Mouse (Mus musculus): ENCODE results near the gene Prcc.
"Not testable (repeated sequence)": the region's sequence is repeated elsewhere in the genome, so short reads cannot be mapped to it uniquely, and the experiment has no call there.

Gene Prcc

DNA sequence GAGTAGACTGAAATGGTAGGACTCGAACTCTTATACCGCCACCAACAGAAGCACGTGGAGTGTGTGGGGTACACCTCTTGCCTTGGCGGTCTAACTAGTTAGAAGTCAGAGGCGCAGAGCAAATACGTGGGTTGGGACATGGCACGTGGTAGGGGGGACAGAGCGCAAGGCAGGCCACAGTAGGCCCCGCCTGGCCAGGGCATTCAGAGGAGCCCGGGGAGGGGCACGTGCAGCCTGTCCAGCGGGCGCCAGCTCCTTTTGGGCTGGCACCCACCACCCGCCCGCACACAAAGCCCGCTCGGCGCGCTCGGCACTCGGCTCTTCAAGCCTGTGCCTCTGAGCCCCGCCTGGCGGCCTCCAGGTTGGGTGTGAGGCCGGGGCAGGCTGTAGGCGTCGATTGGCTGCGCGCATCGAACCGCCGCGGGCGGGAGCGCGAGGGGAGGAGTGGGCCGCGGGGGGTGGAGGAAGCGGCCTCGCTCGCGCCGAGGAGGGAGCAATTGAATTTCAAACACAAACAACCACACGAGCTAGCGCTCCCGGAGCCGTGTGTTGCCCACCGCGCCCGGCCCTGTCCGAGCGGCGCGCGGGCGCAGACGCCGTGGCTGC is 20.6 kb upstream of the Prcc start, which contains the start of gene Hdgf:
Gene Hdgf, plus strand, starts transcription at position 442 of the 606 bp plus-strand sequence.
- peak; percentile 96 for DNase-seq

DNA sequence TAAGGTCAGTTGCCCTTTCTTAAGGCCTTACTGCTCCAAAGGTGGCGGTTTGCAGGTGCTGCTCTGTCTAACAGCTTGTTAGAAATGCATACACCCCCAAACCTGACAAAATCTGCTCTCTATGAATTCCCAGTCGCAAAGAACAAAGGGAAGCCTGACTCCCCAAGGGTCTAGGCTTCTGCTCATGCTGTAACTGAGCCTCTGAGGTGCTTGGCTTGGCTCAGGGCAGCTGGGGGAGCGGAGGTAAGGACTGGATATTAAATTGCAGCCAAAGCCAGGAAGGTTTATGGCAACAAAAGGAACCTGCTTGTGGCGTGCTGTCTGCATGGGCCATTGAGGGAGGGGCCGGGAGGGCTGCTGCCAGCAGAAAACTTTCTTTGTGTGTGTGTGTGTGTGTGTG is 18.4 kb upstream of the Prcc start:
- DNase-seq = no peak

DNA sequence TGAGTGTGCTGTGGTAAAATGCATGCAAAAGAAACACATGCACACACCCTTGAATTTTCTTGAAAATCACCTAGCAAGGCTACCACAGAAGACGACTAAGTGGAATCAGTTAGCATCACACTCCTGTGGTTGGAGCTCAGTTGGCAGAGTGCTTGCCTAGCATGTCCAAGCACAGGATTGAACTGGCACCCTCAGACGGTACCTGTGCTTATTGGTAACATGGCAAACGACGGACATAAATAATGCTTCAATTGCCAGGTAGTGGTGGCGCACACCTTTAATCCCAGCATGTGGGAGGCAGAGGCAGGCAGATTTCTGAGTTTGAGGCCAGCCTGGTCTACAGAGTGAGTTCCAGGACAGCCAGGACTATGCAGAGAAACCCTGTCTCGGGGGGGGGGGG is 16.6 kb upstream of the Prcc start:
- DNase-seq = not testable (repeated sequence)

DNA sequence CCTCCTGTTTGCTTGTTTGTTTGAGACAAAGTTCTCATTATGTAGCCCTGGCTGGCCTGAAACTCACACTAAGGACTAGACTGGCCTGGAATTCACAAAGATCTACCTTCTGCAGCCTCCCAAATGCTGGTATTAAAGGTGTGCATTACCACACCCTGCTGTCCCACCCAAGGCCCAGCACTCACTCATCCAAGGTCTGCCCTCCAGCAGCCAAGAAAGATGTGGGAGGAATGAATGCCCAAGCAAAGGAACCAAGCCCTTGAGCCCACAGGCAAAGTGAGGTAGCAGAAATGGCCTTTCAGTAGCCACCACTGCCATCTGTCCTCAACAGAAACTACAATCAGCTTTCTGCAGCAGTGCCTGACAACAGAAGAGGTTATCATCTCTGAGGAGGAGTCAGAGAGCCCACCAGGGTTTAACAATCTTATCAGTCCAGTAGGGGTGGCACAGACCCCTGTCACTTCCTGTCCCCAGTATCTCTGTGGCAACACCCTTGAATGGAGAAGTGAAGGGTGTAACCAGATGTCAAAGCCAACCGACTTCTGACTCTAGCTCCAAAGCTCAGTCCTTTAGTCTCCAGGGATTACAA is 15.7 kb upstream of the Prcc start:
- no peak for DNase-seq

DNA sequence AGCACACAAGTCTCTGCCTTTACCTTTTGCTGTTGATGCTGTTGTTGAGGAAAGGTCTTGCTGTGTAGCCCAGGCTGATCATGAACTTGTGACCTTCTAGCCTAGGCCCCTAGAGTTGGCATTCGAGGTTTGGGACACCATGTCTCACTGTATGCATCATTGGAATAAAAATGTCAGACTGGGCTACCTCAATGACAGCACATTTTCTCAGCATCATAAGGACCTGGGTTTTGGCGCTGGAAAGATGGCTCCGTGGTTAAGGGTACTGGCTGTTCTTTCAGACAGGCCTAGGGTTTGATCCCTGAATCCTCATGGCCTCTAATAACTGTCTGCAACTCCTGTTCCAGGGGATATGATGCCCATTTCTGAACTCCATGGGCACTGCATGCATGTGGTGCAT is 14.4 kb upstream of the Prcc start:
- no peak for DNase-seq

- no peak for DNase-seq
Observed at GRCm38 (mm10) chr3:87899266-87899665, 13.9 kb upstream of the Prcc start.

DNA sequence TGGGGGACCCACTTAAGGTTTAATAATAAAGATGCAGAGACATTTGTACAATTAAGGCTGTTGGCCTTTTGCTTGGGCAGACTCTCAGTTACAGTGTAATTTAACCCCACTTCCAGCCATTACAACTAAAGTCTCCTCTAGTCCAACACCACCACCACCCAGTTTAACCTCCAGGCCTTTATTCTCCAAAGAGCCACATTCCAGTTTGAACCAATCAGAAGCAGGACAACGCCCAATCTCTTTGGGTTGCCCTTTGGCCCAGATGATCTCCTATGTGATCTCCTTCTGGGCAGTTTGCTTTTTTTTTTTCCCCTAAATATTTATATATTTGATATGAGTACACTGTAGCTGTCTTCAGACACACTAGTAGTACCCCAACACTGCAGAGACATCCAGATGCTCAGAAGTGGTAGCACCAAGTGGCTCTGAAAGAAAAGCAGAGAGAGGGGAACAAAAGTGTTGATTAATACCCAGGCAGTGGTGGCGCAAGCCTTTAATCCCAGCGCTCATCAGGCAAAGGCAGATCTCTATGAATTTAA is 8.0 kb upstream of the Prcc start:
- no peak for DNase-seq

DNA sequence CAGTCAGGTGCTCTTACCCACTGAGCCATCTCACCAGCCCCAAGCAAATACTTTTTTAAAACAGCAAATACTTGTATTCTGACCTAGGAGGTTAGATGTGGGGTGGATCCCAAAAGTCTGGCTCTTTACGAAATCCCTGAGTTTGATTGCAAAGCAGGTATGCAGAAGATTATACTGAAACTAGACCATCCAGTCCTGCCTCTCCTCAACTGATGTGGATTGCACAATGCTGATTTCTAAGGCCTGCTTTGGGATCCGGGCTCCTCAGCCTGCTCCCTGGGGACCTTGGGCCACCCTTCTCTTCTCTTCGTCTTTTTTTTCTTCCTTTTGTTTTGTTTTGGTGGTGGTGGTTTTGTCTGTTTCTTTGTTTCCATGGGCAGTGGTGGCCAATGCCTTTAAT is 6.1 kb upstream of the Prcc start:
- DNase-seq = no peak

GRCm38 (mm10) chr3:87887400-87887799 is 2.0 kb upstream of the Prcc start:
- not testable (repeated sequence) for DNase-seq

- peak; percentile 21 for DNase-seq
Observed at GRCm38 (mm10) chr3:87886416-87886815, 1.0 kb upstream of the Prcc start.

- peak; percentile 65 for DNase-seq
Observed at GRCm38 (mm10) chr3:87886004-87886365, 577 bp upstream of the Prcc start.

DNA sequence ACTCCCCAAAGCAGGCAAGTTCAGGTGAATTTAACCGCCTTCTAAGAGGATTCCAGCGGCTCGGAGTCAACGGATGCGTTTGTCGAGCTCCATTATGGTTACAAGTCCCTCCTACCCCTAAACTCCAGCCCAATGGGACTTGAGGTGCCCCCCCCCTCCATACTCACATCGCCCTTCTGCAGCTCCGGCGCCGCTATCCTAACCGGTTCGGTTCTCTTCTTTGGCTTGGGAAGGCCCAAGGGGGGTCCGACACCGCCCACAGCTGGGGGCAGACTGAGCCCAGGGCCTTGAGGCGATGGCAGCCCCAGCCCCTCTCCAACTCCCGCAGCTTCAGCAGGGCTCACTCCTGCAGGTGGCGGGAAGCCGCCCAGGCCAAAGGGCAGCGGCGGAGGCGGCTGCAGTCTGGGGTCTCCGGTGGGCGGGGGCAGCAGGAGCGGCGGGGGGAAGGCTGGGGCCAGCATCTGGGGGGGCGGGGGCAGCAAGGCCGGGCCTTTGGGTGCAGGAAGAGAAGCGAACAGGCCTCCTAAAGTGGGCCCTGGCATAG is 628 bp downstream of the Prcc start:
- DNase-seq = peak; percentile 77

DNA sequence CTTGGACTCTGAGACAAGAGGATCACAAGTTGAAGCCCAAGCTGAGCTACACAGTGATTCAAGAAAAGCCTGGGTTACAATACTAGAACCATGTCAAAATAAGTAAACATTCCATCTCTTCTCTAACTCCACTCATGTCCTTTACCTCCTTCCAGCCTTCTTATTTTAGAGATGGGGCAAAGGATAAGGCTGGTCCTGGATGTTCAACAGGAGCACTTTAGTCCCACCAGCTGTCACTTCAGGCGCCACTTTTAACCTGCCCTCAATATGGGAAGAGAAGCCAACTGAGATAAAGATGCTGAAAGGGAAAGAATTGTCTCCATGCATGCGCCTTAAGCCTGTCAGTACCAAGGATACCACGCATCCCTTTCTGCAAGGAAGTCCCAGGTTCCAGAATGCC is 1.1 kb downstream of the Prcc start:
- no peak for DNase-seq

DNA sequence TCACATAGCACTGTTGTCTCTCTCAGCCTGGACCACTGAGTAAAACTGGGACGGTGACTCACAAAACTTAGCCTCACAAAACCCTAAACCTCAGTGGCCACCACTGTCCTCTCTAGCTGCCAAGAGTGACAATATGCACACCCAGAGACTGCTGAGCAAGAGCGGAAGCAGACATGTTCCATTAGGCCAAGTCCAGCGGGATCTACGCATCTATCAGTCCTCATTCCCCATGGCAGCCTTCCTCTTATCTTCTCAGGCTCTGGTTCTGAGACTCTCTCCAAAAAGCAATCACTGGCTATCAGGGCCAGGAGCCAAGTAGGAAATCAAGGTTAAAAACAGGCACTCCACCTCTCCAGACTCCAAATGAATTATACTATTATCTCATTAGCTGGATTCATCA is 7.7 kb downstream of the Prcc start:
- DNase-seq = no peak

DNA sequence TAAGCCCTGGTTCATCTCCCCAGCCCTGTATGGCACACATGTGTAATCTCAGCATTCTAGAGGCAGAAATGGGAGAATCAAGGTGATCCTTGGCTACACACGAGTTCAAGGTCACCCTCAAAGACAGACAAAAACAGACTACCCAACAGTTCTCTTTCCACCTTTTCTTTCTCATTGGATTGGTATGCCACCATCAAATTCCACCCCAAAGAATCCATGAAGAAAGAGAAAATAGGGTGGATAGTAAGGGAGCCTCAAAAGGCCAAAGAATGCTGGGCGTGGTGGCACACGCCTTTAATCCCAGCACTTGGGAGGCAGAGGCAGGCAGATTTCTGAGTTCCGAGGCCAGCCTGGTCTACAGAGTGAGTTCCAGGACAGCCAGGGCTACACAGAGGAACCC is 21.3 kb downstream of the Prcc start:
- not testable (repeated sequence) for DNase-seq

GRCm38 (mm10) chr3:87859813-87860212 is 25.6 kb downstream of the Prcc start:
- peak; percentile 74 for DNase-seq

GRCm38 (mm10) chr3:87857666-87858065 is 27.7 kb downstream of the Prcc start:
- no peak for DNase-seq

DNA sequence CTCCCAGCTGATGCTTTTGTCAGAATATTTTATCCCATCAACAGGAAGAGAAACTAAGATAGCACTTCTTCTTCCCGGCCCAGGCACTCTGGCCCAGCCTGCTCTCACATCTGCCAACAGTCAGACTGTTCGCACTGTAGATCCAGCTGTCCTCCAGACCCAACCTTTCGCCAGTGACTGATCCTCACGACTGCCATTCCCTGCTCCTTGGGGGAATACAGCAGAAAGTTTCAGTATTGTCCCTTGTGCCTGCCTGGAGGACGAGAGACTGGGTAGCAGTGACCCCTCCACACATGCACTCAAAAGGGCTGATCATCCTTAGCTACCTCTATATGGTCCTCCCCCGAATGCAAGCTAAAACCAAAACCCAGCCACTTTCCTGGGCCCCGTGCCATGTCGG is 29.5 kb downstream of the Prcc start:
- DNase-seq = no peak

GRCm38 (mm10) chr3:87854795-87855568 is 30.4 kb downstream of the Prcc start:
- no peak for DNase-seq

GRCm38 (mm10) chr3:87849117-87849516 is 36.3 kb downstream of the Prcc start:
- no peak for DNase-seq

- peak; percentile 85 for DNase-seq
Observed at GRCm38 (mm10) chr3:87847680-87848079, 37.7 kb downstream of the Prcc start.

DNA sequence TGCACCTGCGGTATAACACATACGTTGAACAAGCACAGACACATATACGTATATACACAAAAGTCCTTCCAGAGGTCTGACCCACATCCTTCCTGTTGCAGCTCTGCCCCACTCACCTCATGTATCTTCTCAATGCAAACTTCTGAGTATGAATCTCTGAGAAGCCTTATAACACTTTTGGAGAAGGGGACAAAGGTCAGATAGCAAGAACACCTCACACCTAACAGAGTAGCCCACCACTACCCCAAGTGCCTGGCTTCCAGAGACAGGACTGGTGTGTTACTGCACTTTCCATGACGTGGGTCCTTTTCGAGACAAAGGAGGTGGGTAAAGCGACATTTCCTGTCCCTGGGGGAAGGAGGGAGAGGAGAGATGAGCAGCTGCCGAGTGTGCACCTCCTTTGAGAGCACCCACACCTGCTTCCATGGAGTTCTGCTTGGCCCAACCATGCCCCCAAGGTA is 38.7 kb downstream of the Prcc start, which contains the start of gene Sh2d2a:
Gene Sh2d2a, plus strand, starts transcription at position 106 of the 461 bp plus-strand sequence.
- DNase-seq = peak; percentile 86

DNA sequence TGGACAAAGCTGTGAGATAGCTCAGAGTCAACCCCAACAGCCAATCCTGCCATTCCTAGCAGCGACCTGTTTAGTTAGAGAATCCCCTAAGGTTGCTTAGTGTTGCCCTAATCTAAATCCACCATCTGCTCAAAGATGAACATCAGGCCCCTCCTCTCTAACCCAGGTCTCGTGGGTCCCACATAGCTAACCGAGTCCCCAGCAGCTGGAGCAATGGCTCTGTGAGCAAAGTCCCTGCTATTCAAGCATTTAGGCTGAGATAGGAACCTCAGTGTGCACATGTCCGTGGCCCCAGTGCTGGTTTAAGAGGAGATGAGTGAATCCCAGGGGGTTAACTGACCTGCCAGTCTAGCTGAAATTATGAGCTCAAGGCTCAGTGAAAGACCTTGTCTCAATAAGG is 39.2 kb downstream of the Prcc start:
- peak; percentile 49 for DNase-seq

- no peak for DNase-seq
Observed at GRCm38 (mm10) chr3:87844981-87845380, 40.4 kb downstream of the Prcc start.
